Mouse (Mus musculus): ENCODE results near the gene Runx2.

GRCm38 (mm10) chr17:44620456-44620855 lies 194.1 kb downstream of the Runx2 start:
- TF ChIP-seq HCFC1 (IDR thresholded peaks at IDR 0.05; ENCODE audit: borderline replicate concordance, insufficient read depth, low read length): no peak
- no peak for TF ChIP-seq MAFK (IDR thresholded peaks at IDR 0.05; ENCODE audit: insufficient read depth, low read depth, low read length)
- TF ChIP-seq ZC3H11A (IDR thresholded peaks at IDR 0.05; ENCODE audit: borderline replicate concordance, low read depth, low read length): no peak
- TF ChIP-seq CHD2 (IDR thresholded peaks at IDR 0.05; ENCODE audit: low read depth, low read length): no peak

All from ES-E14 (cell line).